Mouse (Mus musculus) CD8-positive naive resting alpha-beta T cell, adult 2 months (primary cell): ENCODE data around the gene Wfdc1.

ENCODE experiments used
- DNase-seq, 2 experiments: peaks; one replicate each; pipeline ENCODE4 v3.0.0; 2022; ENCODE audit warnings: low read depth in 2 of 2, low spot score in 2 of 2

The Wfdc1 gene

DNA sequence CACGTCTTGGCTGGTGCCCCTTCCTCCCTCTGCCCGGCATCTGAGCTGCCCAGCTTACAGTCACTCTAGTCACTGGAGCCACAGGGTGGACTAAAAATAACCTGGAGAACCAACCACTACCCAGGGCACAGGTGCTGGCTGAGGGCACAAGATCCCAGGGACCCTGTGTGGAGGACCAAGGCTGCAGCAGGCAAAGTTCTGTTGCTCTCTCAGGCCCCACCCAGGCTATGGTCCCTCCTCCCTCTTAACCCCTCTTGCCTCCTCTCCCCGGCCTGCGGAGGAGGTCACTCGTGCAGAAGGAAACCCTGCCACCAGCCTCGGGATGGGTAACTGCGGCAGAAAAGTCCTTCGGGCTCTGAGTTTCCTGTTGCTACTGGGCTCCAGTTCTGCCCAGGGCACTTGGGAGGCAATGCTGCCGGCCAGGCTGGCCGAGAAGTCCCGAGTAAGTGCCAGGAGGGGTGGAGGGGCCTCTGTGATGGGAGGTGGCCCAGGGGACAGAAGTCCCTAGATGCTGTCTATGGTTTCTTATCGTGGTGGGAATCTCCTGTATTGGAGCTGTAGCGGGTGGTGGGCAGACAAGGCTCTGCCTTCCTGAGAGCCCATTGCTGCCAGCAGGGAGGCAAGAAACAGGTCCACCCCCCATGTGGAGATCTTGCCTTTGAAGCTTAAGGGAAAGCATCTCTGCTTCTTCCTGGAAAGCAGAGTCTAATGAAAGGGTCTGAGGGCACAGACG, at the start of gene Wfdc1:
Gene Wfdc1 (plus strand): TSS at position 147 of the 733 bp plus-strand sequence.
- DNase-seq: no peak

DNA sequence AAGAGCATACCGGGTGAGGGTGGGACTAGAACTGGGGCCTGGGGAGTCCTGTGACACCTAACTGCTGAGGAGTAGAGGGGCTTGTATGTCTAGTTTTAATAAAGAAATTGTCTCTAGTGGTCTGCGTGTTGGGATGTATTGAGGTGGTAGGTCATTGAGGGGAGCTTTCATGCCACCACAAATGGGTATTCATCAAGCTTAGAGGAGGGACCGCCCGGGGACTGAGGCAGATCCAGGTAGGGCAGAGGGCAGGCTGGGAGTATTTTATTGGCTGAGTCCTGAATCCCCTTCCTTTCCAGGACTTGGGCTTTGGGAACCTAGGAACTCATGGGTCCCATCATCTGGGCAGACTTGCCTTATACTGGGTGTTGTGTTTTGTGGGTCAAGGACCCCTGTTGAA, 49.4 kb upstream of the Wfdc1 start:
- no peak for DNase-seq

DNA sequence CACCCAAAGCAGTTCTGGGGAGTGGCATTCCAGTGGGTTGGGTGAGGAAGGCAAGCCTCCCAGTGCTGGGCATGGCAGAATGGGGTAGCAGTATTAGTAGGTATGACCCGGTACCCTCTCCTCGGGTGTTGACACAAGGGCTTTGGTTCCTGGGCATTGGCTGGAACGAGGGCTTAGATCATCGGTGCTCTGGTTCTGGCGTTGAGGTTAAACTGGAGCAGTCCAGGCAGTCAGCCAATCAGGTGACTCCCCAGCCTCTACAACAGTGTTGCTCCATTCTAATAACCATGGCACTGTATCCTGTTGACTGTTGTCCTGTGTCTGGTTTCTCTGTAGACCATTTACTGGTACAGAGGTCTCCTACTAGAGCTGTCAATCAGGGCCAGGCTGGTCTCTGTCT, 48.6 kb upstream of the Wfdc1 start:
- DNase-seq: no peak

DNA sequence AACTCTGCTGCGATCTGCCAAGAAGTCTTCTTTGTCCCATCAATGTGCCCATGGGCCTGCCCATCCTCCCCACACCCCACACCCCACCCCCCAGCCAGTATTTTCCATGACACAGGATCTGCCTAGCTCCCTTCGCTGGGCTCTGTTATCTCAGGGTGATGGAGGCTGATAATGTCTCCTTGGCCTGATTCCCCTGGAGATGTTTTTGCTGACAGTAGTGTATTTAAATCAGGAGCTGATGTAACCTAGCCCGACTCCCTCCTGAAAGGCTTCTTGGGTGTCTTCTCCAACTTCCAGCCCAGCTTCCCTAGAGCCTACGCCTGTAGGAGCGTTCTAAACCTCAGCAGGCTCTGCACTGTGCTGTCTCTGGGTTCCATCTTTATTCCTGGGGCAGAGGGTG, 47.3 kb upstream of the Wfdc1 start:
- DNase-seq: no peak

DNA sequence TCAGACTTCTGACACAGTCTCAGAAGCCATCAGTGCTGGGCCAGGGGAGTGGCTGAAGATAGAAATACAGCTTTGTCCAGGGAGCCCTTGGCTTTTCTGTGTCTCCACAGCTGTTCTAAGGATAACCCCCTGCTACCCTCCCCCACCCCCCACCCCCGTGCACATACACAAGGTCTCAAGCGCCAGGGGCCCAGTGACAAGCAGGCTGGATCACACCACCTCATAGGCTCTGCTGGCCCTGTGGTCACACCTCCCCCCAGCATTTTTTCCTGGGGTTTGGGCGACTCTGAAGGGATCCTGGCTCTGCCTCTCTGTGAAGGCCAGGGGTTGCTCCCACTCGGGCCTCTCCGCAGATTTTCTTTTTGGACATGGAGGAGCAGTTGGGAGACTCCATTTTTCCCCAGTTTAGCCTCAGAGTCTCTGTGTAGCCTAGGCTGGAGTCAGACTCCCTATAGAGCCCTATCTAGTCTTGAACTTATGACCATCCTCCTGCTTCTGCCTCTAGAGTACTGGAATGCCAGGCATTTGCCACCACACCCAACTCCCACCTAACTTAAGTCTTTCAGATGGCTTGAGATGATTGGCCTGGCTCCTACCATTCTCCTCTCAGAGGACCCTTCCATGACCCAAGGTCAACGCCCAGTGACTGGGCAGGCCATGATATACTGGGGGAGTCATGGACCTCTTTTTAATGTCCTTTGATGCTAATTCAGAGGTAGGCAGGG, 45.9 kb upstream of the Wfdc1 start:
- DNase-seq: no peak

DNA sequence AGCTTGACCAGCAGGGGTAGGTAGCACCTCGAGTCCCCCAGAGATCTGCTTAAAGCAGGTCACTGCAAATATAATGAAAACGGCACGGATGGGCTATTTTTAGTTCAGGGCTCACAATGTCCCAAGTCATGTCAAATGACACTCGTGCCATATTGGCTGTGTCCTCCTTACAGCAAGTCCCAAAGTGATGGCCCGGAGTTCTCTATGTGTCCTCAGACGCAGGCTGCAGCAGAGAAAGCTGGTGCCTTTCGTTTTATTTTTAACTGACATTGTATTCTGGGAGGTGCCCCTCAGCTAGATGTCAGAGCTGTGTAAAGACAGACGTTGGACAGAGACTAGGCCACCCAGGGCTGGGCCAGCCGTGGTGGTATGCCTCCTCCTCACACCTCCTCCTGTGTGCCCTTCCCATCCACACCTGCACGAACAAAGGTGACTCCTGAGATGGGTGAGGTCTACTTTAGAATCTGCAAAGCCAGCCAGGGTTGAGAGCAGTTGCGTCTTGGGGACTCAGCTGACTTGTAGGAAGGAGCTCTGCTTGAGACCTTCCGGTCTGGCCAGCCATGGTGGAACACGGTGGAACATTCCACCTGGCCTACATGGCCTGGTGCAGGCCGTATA, 45.2 kb upstream of the Wfdc1 start:
- no peak for DNase-seq

DNA sequence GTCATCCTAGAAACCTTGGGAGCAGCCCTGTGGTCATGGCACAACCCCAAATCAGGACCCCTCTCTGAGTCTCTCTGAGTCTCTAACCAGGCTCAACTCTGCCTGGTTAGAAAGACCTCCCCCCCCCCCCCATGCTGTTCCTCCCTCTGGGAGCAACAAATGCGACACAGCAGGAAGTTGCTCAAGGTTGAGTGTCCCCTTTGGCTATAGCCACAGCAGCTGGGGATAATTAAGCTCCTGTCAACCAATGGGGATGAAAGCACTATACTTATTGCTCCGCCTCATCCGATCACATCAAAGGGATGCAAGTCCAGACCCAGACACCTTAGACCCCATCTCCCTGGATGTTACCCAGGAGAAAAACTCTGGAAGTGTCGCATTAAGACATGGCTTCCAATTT, 43.6 kb upstream of the Wfdc1 start:
- DNase-seq: no peak

DNA sequence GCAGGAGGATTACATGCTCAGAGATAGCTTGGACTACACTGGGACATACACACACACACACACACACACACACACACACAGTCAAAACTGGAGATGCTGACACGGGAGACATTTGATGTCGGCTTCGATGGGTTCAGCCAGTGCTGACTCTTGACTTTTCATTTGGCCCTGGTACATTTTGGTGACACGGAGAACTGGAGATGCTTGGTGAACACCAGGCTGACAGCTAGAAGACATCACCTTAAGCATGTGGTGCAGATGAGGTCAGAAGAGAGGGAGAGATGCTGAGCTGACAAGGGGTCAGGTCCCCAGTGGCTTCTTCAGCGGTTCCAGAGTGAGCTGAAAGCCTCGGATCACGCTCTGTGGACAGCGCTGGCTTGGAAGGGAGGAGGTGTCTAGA, 43.1 kb upstream of the Wfdc1 start:
- DNase-seq: no peak

DNA sequence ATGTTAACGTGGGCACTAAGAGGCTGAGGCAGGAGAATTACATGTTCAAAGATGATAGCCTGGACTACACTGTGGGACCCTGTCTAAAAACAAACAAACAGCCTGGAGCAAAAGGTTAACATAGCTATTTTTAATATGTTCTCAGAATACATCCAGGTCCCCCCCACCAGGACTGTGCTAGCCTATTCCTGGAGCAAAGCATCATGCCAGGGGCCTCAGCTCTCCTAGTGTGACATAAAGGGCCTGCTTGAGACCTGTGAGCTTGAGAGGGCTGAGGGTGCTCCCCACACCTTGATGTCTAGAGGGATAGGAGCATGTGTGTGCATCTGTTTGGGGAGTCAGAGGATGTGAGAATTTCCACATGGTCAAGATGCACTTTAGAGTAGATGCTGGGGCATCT, 42.4 kb upstream of the Wfdc1 start:
- no peak for DNase-seq

DNA sequence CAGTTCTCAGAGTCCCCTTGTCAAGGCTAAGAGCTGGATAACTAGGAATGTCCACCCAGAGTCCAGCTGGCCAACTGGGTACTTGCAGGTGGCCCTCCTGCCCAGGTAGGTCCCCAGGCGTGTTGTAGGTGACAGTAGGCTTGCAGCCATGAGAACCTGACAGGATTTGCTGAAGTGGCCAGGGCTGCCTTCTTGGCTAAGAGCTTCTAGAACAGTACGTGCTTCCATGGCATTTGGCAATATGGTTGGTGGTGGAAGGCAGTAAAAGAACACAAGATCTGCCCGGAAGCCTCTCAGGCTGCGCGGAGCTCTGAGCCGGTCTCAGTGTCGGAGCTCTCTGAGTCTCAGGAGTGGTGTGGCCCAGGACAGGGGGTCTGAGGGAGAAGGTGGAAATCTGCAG, 41.2 kb upstream of the Wfdc1 start:
- no peak for DNase-seq

DNA sequence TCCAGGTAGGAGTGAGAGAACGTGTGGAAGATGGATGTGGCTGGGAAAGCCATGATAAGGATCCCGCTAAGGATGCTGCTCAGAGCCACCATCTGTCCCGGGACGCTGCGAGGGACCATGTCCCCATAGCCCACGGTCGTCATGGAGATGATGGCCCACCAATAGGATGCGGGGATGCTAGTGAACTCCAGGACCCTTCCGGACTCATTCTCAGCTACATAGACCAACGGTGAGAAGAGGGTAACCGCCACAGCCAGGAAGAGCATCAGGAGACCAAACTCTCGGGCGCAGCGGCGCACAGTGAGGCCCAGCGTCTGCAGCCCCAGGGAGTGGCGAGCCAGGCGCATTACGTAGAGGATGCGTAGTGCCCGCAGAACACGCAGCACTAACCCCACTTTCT, 40.4 kb upstream of the Wfdc1 start:
- DNase-seq: no peak

DNA sequence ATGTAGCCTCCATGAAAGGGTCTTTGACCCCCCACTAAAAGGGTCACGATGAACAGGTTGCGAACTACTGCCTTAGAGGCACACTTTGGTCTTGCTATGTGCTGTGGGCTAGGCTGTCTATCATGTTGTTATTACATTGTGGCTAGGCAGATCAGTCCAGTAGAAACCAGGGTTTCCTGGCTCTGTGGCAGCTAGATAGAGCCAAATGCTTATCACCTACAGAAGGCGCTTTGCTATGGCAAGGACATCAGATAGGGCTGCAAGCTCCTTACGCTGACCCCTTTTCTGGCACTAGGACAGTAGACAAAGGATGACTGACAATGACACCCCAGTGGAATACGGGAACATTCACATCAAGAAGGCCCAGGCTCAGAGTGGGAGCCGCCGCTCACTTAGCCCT, 39.0 kb upstream of the Wfdc1 start:
- no peak for DNase-seq

DNA sequence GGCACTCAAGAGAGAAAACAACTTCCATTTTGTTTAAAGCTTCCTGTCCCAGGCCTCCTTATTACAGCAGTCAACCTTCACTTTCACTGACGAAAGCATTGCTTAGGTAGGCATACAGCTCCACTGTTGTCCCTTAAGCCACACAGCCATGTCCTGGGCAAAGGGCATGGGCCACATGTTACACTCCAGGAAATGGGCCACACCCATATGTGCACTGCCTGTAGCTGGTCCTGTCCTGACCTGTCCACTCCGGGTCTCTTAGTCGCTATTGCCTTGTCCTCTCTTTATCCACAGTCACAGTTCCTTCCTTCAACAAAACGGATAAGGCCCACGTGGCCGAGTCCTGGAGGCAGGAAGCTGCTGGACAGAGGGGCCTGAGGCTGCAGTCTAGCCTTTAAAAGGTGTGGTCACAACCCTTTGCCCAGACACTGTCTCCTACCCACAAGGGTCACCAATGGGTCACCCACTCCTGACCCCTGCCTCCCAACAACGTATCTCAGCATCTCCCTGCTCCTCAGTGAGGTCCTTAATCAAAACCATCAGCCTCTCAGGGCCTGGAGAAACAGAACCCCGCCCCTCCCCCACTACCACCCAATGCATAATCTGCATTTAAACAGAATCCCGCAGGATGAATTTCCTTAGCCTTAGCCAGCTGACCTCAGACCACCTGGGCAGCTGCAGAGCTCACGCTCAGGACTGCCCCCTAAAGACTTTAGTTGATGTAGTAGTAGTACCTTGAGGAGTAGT, 38.4 kb upstream of the Wfdc1 start:
- no peak for DNase-seq

DNA sequence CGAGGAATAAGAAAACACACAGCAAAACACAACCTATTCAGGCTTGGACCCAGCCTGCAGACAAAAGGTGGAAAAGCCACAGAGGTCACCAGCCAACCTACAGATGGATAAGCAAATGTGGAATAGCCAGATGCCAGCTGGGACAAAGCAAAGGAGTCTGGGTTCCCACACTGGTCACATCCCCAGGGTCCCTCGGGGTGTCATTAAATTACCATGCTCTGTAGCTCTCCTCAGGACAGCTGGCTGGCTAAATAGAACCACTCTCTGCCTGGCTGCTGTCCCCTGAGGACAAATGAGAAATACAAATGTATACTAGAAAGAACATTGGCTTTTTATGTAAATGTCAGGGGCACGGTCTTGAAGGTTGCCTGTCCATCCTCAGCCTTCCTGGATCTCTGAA, 35.3 kb upstream of the Wfdc1 start:
- no peak for DNase-seq

DNA sequence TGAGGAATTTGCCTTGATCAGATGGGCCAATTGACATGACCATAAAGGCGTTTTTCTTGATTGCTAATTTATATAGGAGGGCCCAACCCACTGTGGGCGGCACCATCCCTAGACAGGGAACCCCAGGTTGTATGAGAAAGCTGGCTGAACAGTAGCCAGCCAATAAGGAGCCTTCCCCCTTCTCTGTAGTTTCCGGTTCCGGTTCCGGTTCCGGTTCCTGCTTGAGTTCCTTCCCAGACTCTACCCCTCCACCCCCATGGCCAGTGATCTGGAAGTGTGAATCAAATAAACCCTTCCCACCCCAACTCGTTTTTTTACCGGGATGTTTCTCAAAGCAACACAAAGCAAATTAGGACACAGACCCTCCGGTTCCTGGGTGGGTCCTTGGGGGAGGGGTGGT, 33.9 kb upstream of the Wfdc1 start:
- no peak for DNase-seq

DNA sequence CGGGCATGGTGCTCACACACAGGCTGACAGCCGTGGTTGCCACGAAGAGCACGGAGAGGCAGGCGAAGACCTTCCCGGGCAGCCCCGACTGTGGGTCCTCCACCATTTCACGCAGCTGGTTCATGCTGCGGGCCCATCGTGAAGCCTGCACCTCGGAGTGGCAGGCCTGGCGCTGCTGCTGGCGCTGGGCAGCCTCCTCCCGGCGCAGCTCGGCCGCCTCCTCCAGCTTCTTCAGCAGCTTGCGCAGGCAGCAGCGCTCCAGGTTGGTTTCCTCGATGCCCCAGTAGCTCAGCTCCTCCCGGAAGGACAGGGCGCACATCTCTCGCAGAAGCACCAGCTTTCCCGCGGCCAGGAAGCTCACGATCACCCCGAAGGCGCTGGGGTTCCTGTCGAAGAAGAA, 33.3 kb upstream of the Wfdc1 start:
- no peak for DNase-seq

DNA sequence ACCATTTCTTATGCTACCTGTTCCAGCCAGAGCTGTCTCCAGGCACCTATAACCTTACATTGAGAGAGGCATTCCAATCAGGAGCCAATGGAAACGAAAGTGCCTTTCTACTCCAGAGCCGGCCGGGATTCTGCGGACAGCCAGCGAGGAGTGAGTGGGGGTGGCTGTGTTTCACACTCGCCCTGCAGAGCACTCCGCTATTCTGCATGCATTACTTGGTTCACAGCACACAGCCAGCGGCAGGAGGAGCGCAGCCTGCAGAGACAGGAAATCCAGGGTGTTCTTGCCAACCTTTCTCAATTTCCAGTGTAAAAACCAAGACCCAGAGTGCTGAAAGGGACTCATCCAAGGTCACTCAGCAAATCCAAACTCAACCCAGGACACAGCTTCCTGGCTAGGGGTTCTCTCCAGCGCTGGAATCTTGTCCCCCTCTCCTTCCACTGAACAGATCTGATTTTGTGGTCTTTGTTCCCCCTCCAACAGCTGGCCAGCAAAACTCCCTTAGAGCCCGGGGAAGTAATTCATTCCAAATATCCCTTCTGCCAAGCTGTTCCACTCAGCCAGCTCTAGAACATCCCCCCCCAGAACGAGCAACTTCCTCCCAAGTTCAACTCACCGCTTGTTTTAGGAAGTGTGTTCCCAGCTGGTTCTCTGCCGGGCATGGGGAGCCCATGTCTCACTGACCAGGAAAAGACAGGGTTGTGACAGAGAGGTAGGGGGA, 31.4 kb upstream of the Wfdc1 start:
- no peak for DNase-seq

DNA sequence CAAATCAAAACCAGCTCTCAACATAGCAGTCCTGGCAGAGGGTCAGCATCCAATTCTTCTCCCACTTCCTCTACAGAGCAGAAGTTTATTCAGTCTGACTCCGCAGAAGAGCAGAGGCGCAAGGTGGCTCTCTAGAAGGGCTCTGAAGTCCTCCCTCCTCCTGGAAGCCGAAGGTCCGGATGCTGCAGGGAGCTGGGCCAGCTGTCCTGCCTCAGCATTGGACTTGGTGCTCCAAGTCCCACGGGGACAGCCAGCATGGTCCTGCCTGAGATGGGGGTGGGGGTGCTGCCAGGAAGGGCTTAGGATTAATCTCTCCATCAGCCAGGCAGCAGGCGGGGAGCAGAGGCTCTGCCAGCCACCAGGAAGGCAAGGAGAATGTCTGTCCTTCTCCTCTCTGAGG, 30.8 kb upstream of the Wfdc1 start, which contains the start of gene Kcng4:
Gene Kcng4 (minus strand): TSS at position 303 of the 400 bp plus-strand sequence.
- DNase-seq: no peak

DNA sequence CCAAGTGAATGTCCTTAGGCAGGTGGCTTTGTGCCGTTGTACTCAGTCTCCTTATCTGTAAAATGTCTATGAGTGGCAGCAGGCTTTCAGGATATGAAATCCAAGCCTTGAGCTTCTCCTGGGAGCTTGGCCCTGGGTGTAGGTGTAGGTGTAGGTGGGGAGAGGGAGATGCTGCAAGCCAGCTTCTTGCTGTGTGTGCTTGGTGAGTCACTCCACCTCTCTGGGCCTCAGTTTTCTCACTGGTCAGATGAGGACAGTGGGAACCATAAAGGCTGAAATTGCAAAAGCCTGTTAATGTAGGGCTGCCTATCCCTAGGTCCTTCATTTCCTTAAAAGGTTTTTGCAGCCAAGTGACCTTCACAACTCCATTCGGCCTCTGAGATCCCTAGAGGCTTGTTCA, 30.2 kb upstream of the Wfdc1 start:
- DNase-seq: no peak

DNA sequence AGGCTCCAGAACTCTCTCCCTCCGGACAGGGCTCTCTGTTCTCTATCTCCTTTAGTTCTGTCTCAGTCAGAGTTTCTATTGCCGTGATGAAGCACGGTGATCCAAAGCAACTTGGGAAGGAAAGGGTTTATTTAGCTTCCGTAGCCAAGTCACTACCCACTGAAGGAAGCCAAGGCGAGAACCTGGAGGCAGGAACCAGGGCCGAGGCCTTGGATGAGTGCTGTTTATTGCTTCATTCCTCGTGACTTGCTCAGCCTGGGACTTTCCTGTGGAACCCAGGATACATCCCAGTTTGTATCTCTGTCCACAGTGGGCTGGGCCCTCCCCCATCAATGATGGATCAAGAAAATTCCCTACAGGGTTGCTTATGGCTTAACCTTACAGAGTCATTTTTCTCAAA, 29.4 kb upstream of the Wfdc1 start:
- no peak for DNase-seq

DNA sequence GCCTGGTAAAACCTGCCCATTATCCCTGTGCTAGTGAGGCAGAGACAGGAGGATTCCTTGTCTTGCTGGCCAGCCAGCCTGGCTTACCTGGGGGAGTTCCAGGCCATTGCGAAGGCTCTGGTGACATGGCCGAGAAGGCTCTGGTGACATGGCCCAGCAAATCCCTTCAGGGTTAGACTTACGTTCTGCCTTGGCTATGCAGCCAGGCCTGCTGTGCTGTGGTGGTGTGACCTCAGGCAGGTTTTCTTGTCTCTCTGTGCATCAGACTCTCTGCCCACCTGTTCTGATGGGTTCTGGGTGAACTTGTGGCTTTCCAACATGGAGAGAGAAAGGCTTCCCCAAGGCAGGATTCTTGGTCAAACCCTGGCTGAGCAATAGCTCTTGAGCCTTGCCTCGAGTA, 28.8 kb upstream of the Wfdc1 start:
- no peak for DNase-seq
